8 mouse cellular contexts compared by ENCODE assay signal in genomic region chr2:4400771-4401596, GRCm38 (mm10).
DNase-seq lines count a peak whose midpoint lies in the region; ATAC-seq and TF ChIP-seq lines count a peak whose summit lies in the region.

No protein-coding gene starts in this region.

- peak; percentile 79 for DNase-seq in Muller cell, postnatal 12 days (ENCODE audit: inconsistent ontology term)
- peak; percentile 62 to 71 for DNase-seq in cerebellum, adult 2 months
- DNase-seq in forebrain, postnatal 0 days, result peak; percentile 76
- peak; percentile 45 for DNase-seq in heart, postnatal 25 days (ENCODE audit: low spot score)
- DNase-seq in layer of hippocampus, postnatal 14 days (ENCODE audit: low spot score in 2 of 2), result peak; percentile 36 to 50
- peak; percentile 33 for DNase-seq in ovary, postnatal 10 days (ENCODE audit: low spot score)
- peak; percentile 10 to 17 for DNase-seq in urinary bladder, postnatal 36 days (ENCODE audit: low spot score in 2 of 2)

- H3K9ac ChIP-seq in forebrain, postnatal 0 days, result peak overlapping the region; percentile 88
- peak overlapping the region; percentile 87 for H3K9ac ChIP-seq in lung, embryonic 16.5 days (ENCODE audit: low read length)

- H3K4me2 ChIP-seq in forebrain, postnatal 0 days (ENCODE audit: low read depth), result peak overlapping the region; percentile 80
- peak overlapping the region; percentile 85 for H3K4me2 ChIP-seq in lung, embryonic 16.5 days (ENCODE audit: low read depth, low read length)

- no peak overlapping the region; the same call in 1 of the 2 replicates for H3K27ac ChIP-seq in cerebellum, adult 2 months (ENCODE audit: insufficient read depth, low read length)
- peak overlapping the region; percentile 96 for H3K27ac ChIP-seq in forebrain, postnatal 0 days (ENCODE audit: low read depth, low read length)
- H3K27ac ChIP-seq in lung, embryonic 16.5 days (ENCODE audit: low read length), result peak overlapping the region; percentile 91

- no peaks in the 10 kb centered on the region for H3K27me3 ChIP-seq in cerebellum, adult 2 months (ENCODE audit: control insufficient read depth, insufficient read depth, low read length)
- H3K27me3 ChIP-seq in forebrain, postnatal 0 days (ENCODE audit: insufficient read depth, low read length), result no peaks in the 10 kb centered on the region
- no peaks in the 10 kb centered on the region for H3K27me3 ChIP-seq in lung, embryonic 16.5 days (ENCODE audit: control insufficient read depth, insufficient read depth, low read depth, low read length)

- TF ChIP-seq POLR2A in cerebellum, adult 2 months (IDR thresholded peaks at IDR 0.05; ENCODE audit: borderline replicate concordance, insufficient read depth, low read length), result no peak

- WGBS in cerebellum, adult 2 months, result under 1% methylated on average over 66 of the region's 74 CpGs
- WGBS in forebrain, postnatal 0 days, result under 1% methylated on average over 65 of the region's 74 CpGs
- WGBS in lung, embryonic 16.5 days, result under 1% methylated on average over 55 of the region's 74 CpGs

- peak; percentile 77 for ATAC-seq in forebrain, postnatal 0 days
- ATAC-seq in lung, embryonic 16.5 days (ENCODE audit: low read depth), result peak; percentile 84

- H3K4me3 ChIP-seq in cerebellum, adult 2 months (replicated peaks; ENCODE audit: insufficient read depth, low read depth, low read length), result peak overlapping the region; percentile 75
- H3K4me3 ChIP-seq in forebrain, postnatal 0 days (ENCODE audit: low read depth, low read length), result peak overlapping the region; percentile 69
- H3K4me3 ChIP-seq in lung, embryonic 16.5 days (ENCODE audit: low read length), result peak overlapping the region; percentile 73

- H3K4me1 ChIP-seq in cerebellum, adult 2 months (ENCODE audit: control insufficient read depth, insufficient read depth, low read length), result no peaks in the 10 kb centered on the region
- peaks cover 18% of the 10 kb centered on the region for H3K4me1 ChIP-seq in forebrain, postnatal 0 days (ENCODE audit: insufficient read depth)
- peaks cover 28% of the 10 kb centered on the region for H3K4me1 ChIP-seq in lung, embryonic 16.5 days (replicated peaks; ENCODE audit: control insufficient read depth, insufficient read depth, low read length)

- no peak for TF ChIP-seq CTCF in cerebellum, adult 2 months (IDR thresholded peaks at IDR 0.05; ENCODE audit: borderline replicate concordance, insufficient read depth, low read depth, low read length)
- peak; percentile 2; the same call in 1 of the 2 replicates for TF ChIP-seq CTCF in forebrain, postnatal 0 days (IDR thresholded peaks at IDR 0.05; ENCODE audit: low read depth)

- intact Hi-C loops in heart, postnatal 25 days (cut with DNase I), result loop anchor here (5.0 kb wide), 1 partner anchor 81 kb away; no protein-coding TSS in a partner anchor

- no peaks in the 10 kb centered on the region for H3K9me3 ChIP-seq in forebrain, postnatal 0 days (ENCODE audit: low read length)
- H3K9me3 ChIP-seq in lung, embryonic 16.5 days (ENCODE audit: control insufficient read depth, low read length), result no peaks in the 10 kb centered on the region

- H3K36me3 ChIP-seq in forebrain, postnatal 0 days (ENCODE audit: insufficient read depth), result no peaks in the 10 kb centered on the region
- H3K36me3 ChIP-seq in lung, embryonic 16.5 days (ENCODE audit: control insufficient read depth, insufficient read depth, low read length), result no peaks in the 10 kb centered on the region

Comparison
In these comparisons a context has a peak if more than half of its experiments do, and no peak if none do; other contexts are left out.
1. DNase-seq: peak in every context shown above with its lines; median percentile 79 in Muller cell, postnatal 12 days; 76 in forebrain, postnatal 0 days; 66 in cerebellum, adult 2 months; 45 in heart, postnatal 25 days; 43 in layer of hippocampus, postnatal 14 days; 33 in ovary, postnatal 10 days; 14 in urinary bladder, postnatal 36 days.